Mouse (Mus musculus) macrophage (primary cell): ENCODE data around the gene Ltc4s. TPM values are rescaled to one million over a fixed set of nuclear protein-coding genes. Genes with fewer than 3 reads are reported as not detected.
A peak's percentile ranks its signal among the peaks of the same experiment; 100 is the strongest.

ENCODE experiments used
- H3K27ac ChIP-seq: fragments of 350-480 bp; formaldehyde crosslinking; 2 replicates; pipeline ENCODE4 v1.9.0; 2021
- H3K36me3 ChIP-seq: fragments of 350-480 bp; formaldehyde crosslinking; 2 replicates; pipeline ENCODE4 v1.9.0; 2021; ENCODE audit errors: inconsistent target
- H3K4me3 ChIP-seq: fragments of 350-480 bp; formaldehyde crosslinking; 2 replicates; pipeline ENCODE4 v1.9.0; 2021; ENCODE audit errors: inconsistent target
- H3K79me2 ChIP-seq: fragments of 350-480 bp; formaldehyde crosslinking; 2 replicates; pipeline ENCODE4 v1.9.0; 2021; ENCODE audit errors: inconsistent target
- WGBS: methylation state at CpG from one replicate; pipeline ENCODE4 v1.1.7; 2026; ENCODE audit warnings: inconsistent platforms; ENCODE audit not compliant: missing documents; 5-methylcytosine and 5-hydroxymethylcytosine counted together
- polyA plus RNA-seq: library from polyadenylated mRNA; stranded (reverse); fragments of 250-400 nt; gene quantifications from 3 replicates; pipeline ENCODE4 v1.2.4, GENCODE M21; 2018; ENCODE audit warnings: inconsistent platforms

Ltc4s gene
- polyA plus RNA-seq, 1 experiment from 2014 or later: 6.5 TPM

GRCm38 (mm10) chr11:50224671-50225530, 13.5 kb downstream of the Ltc4s start:
- peaks cover 83% of the 10 kb centered on the region for H3K79me2 ChIP-seq
- H3K4me3 ChIP-seq: peak overlapping the region; percentile 68
- H3K27ac ChIP-seq: peak overlapping the region; percentile 90
- no peaks in the 10 kb centered on the region for H3K36me3 ChIP-seq
- under 1% methylated on average over 67 of the region's 70 CpGs for WGBS

- Histone ChIP-seq H3K27ac (peak overlapping the region; percentile 90), H3K79me2 (peaks cover 83% of the 10 kb centered on the region), H3K36me3 (no peaks in the 10 kb centered on the region), H3K4me3 (peak overlapping the region; percentile 68)
- 6% methylated on average over 16 of the region's 17 CpGs for WGBS
These were observed 14.4 kb downstream of the Ltc4s start for GRCm38 (mm10) chr11:50223783-50224662.

- 80% methylated on average over 7 of the region's 7 CpGs for WGBS
- Histone ChIP-seq H3K27ac (peak overlapping the region; percentile 90), H3K79me2 (peaks cover 83% of the 10 kb centered on the region), H3K4me3 (peak overlapping the region; percentile 68), H3K36me3 (no peaks in the 10 kb centered on the region)
These were observed 15.7 kb downstream of the Ltc4s start for GRCm38 (mm10) chr11:50222559-50223276.

- Histone ChIP-seq H3K4me3 (no peak overlapping the region), H3K27ac (no peak overlapping the region), H3K79me2 (peaks cover 64% of the 10 kb centered on the region), H3K36me3 (no peaks in the 10 kb centered on the region)
- WGBS: 75% methylated on average over 2 of the region's 2 CpGs
These were observed 18.6 kb downstream of the Ltc4s start for GRCm38 (mm10) chr11:50219833-50220232.

- H3K79me2 ChIP-seq: peaks cover 54% of the 10 kb centered on the region
- H3K27ac ChIP-seq: no peak overlapping the region
- WGBS: 93% methylated on average over 4 of the region's 4 CpGs
- no peak overlapping the region for H3K4me3 ChIP-seq
- no peaks in the 10 kb centered on the region for H3K36me3 ChIP-seq
These were observed 20.6 kb downstream of the Ltc4s start for GRCm38 (mm10) chr11:50217811-50218210.

- no peak overlapping the region for H3K27ac ChIP-seq
- peaks cover 45% of the 10 kb centered on the region for H3K79me2 ChIP-seq
- no peak overlapping the region for H3K4me3 ChIP-seq
- H3K36me3 ChIP-seq: no peaks in the 10 kb centered on the region
- 75% methylated on average over 3 of the region's 4 CpGs for WGBS
These were observed 21.6 kb downstream of the Ltc4s start for GRCm38 (mm10) chr11:50216724-50217366.

- Histone ChIP-seq H3K27ac (no peak overlapping the region), H3K4me3 (no peak overlapping the region), H3K36me3 (no peaks in the 10 kb centered on the region), H3K79me2 (peaks cover 41% of the 10 kb centered on the region)
- 92% methylated on average over 9 of the region's 9 CpGs for WGBS
These were observed 22.8 kb downstream of the Ltc4s start for GRCm38 (mm10) chr11:50215633-50216032.

GRCm38 (mm10) chr11:50214631-50215030, 23.8 kb downstream of the Ltc4s start:
- peak overlapping the region; percentile 99 for H3K27ac ChIP-seq
- 100% methylated on average over 6 of the region's 6 CpGs for WGBS
- H3K4me3 ChIP-seq: no peak overlapping the region
- peaks cover 42% of the 10 kb centered on the region for H3K79me2 ChIP-seq
- H3K36me3 ChIP-seq: no peaks in the 10 kb centered on the region

GRCm38 (mm10) chr11:50212848-50213758, 25.3 kb downstream of the Ltc4s start:
- no peak overlapping the region for H3K4me3 ChIP-seq
- 31% methylated on average over 11 of the region's 11 CpGs for WGBS
- peaks cover 42% of the 10 kb centered on the region for H3K79me2 ChIP-seq
- H3K36me3 ChIP-seq: peaks cover 2% of the 10 kb centered on the region; the same call in 1 of the 2 replicates
- peak overlapping the region; percentile 99 for H3K27ac ChIP-seq

GRCm38 (mm10) chr11:50212060-50212739, 26.2 kb downstream of the Ltc4s start:
- 34% methylated on average over 3 of the region's 3 CpGs for WGBS
- H3K27ac ChIP-seq: peak overlapping the region; percentile 99
- H3K4me3 ChIP-seq: no peak overlapping the region
- peaks cover 43% of the 10 kb centered on the region for H3K79me2 ChIP-seq
- peaks cover 11% of the 10 kb centered on the region for H3K36me3 ChIP-seq

- peaks cover 18% of the 10 kb centered on the region for H3K36me3 ChIP-seq
- H3K27ac ChIP-seq: peak overlapping the region; percentile 99
- H3K79me2 ChIP-seq: peaks cover 50% of the 10 kb centered on the region
- WGBS: 86% methylated on average over 3 of the region's 3 CpGs
- H3K4me3 ChIP-seq: peak overlapping the region; percentile 82; the same call in 1 of the 2 replicates
These were observed 26.9 kb downstream of the Ltc4s start for GRCm38 (mm10) chr11:50211322-50212059.

GRCm38 (mm10) chr11:50210505-50211151, 27.8 kb downstream of the Ltc4s start, which contains the start of the genes Sqstm1 and Mgat4b:
TSS of gene Sqstm1 (minus strand) at chr11:50210827.
TSS of gene Mgat4b (plus strand) at chr11:50210890.
- Histone ChIP-seq H3K79me2 (peaks cover 59% of the 10 kb centered on the region), H3K4me3 (peak within 1 kb of the TSS; percentile 82), H3K27ac (peak within 1 kb of the TSS; percentile 99), H3K36me3 (peaks cover 26% of the 10 kb centered on the region)
- WGBS: 1% methylated on average over 44 of the region's 48 CpGs
